Mouse (Mus musculus) kidney, adult 10 weeks (tissue): Measurements from ENCODE around the gene Rpl6. TPM values are rescaled to one million over a fixed set of nuclear protein-coding genes. Genes with fewer than 3 reads are reported as not detected.

Source experiments
- polyA plus RNA-seq: library from polyadenylated mRNA; stranded (reverse); fragments of 350-450 nt; fragmentation: Illumina TruSeq; extraction: RNeasy Lipid Tissue Mini Kit (QIAGEN cat#74804); gene quantifications from one replicate; pipeline ENCODE4 v1.2.3, GENCODE M21; 2014; ENCODE audit warnings: low read depth, low replicate concordance

Rpl6 gene
- 202 TPM for polyA plus RNA-seq

GRCm38 (mm10) chr5:121204132-121205089, at the start of gene Rpl6:
Gene Rpl6, plus strand, starts transcription at chr5:121204481.

GRCm38 (mm10) chr5:121190836-121191583, 13.3 kb upstream of the Rpl6 start, which contains the start of gene Ptpn11:
Gene Ptpn11, minus strand, starts transcription at chr5:121191397.

GRCm38 (mm10) chr5:121219980-121220731, 15.9 kb downstream of the Rpl6 start, which contains the start of gene Hectd4:
Gene Hectd4, plus strand, starts transcription at chr5:121220219.

Other genes starting within 250 kb of the Rpl6 start
- 0.49 TPM for gene Rph3a, start 194.4 kb upstream of the Rpl6 start, polyA plus RNA-seq
- 28.7 TPM for gene Ptpn11, start 13.1 kb upstream of the Rpl6 start, polyA plus RNA-seq
- gene Hectd4, start 15.7 kb downstream of the Rpl6 start, polyA plus RNA-seq, result 1.4 TPM
- 10.9 TPM for gene Trafd1, start 181.2 kb downstream of the Rpl6 start, polyA plus RNA-seq
- 28.9 TPM for gene Naa25, start 193.5 kb downstream of the Rpl6 start, polyA plus RNA-seq
- 18.6 TPM for gene Tmem116, start 247.4 kb downstream of the Rpl6 start, polyA plus RNA-seq
- gene Erp29, start 248.0 kb downstream of the Rpl6 start, polyA plus RNA-seq, result 19.7 TPM